Mouse (Mus musculus) MEL (cell line): ENCODE results near the gene Lpcat3. TPM values are rescaled to one million over a fixed set of nuclear protein-coding genes. Genes with fewer than 3 reads are reported as not detected.

Experiments used
- DNase-seq: peaks from one replicate; pipeline ENCODE4 v3.0.0; 2011; ENCODE audit warnings: low read depth, low spot score
- H3K27ac ChIP-seq: 2 replicates; pipeline ENCODE4 v1.5.1; 2012; ENCODE audit warnings: low read depth, mild to moderate bottlenecking, control low read depth, low read length, moderate library complexity; ENCODE audit not compliant: control insufficient read depth
- H3K27me3 ChIP-seq, 2 experiments: fragments of 150-350 bp in 1 of 2; sonication (generic) in 1 of 2; 2 replicates each; pipeline ENCODE4 v1.6.1; 2012; ENCODE audit warnings: low read length in 2 of 2, mild to moderate bottlenecking in 2 of 2, improper control_type of control experiment in 1 of 2, moderate library complexity in 1 of 2; ENCODE audit not compliant: insufficient read depth in 2 of 2, control insufficient read depth in 1 of 2
- H3K36me3 ChIP-seq, 2 experiments: 2 replicates each; pipeline ENCODE4 v1.6.1; 2012 to 2014; ENCODE audit warnings: low read length in 2 of 2, improper control_type of control experiment in 1 of 2, inconsistent platforms in 1 of 2, mild to moderate bottlenecking in 1 of 2; ENCODE audit not compliant: insufficient read depth in 2 of 2, control insufficient read depth in 1 of 2
- H3K4me1 ChIP-seq, 2 experiments: fragments of 150-350 bp in 1 of 2; sonication (generic) in 1 of 2; 2 replicates each; pipeline ENCODE4 v1.6.1; 2012; ENCODE audit warnings: low read length in 2 of 2, improper control_type of control experiment in 1 of 2, mild to moderate bottlenecking in 1 of 2; ENCODE audit not compliant: insufficient read depth in 2 of 2, control insufficient read depth in 1 of 2
- H3K4me3 ChIP-seq, 2 experiments: fragments of 150-350 bp in 1 of 2; sonication (generic) in 1 of 2; 2 replicates each; pipeline ENCODE4 v1.5.1; 2012; ENCODE audit warnings: low read depth in 2 of 2, low read length in 2 of 2, mild to moderate bottlenecking in 2 of 2, moderate library complexity in 2 of 2, control low read depth in 1 of 2, improper control_type of control experiment in 1 of 2; ENCODE audit not compliant: control insufficient read depth in 1 of 2, insufficient read depth in 1 of 2
- H3K79me2 ChIP-seq: 2 replicates; pipeline ENCODE4 v1.6.1; 2012; ENCODE audit warnings: mild to moderate bottlenecking, low read length, moderate library complexity; ENCODE audit not compliant: control insufficient read depth, poor library complexity, insufficient read depth
- H3K9ac ChIP-seq: 2 replicates; pipeline ENCODE4 v1.6.1; 2012; ENCODE audit warnings: low read depth, mild to moderate bottlenecking, control low read depth, low read length, moderate library complexity; ENCODE audit not compliant: control insufficient read depth, poor library complexity, severe bottlenecking
- H3K9me3 ChIP-seq: fragments of 150-350 bp; sonication (generic); replicated peaks from 2 replicates; pipeline ENCODE4 v1.6.1; 2012; ENCODE audit warnings: mild to moderate bottlenecking, low read length, improper control_type of control experiment, moderate library complexity; ENCODE audit not compliant: insufficient read depth
- CHD2 ChIP-seq: IDR thresholded peaks from 2 replicates; pipeline ENCODE4 v1.6.1; 2011; ENCODE audit warnings: low read length, improper control_type of control experiment
- CTCF ChIP-seq, 3 experiments: IDR thresholded peaks in 2 of 3; conservative IDR thresholded peaks in 1 of 3; 2 replicates each; pipeline ENCODE4 v1.5.1; 2011 to 2012; ENCODE audit warnings: low read length in 3 of 3, low read depth in 2 of 3, mild to moderate bottlenecking in 2 of 3, improper control_type of control experiment in 1 of 3, inconsistent platforms in 1 of 3, mixed read lengths in 1 of 3, moderate library complexity in 1 of 3; ENCODE audit not compliant: control insufficient read depth in 1 of 3, insufficient read depth in 1 of 3, poor library complexity in 1 of 3, severe bottlenecking in 1 of 3
- E2F4 ChIP-seq: IDR thresholded peaks from 2 replicates; pipeline ENCODE4 v1.6.1; 2011; ENCODE audit warnings: low read depth, low read length, improper control_type of control experiment, borderline replicate concordance
- ELF1 ChIP-seq: IDR thresholded peaks from 2 replicates; pipeline ENCODE4 v1.6.1; 2014; ENCODE audit warnings: low read depth, mild to moderate bottlenecking, inconsistent platforms, low read length, improper control_type of control experiment, moderate library complexity
- EP300 ChIP-seq, 2 experiments: IDR thresholded peaks; 2 replicates each; pipeline ENCODE4 v1.6.1; 2011; ENCODE audit warnings: improper control_type of control experiment in 2 of 2, low read length in 2 of 2, low read depth in 1 of 2, mild to moderate bottlenecking in 1 of 2
- ETS1 ChIP-seq: IDR thresholded peaks from 2 replicates; pipeline ENCODE4 v1.6.1; 2012; ENCODE audit warnings: low read depth, mild to moderate bottlenecking, inconsistent platforms, low read length, improper control_type of control experiment, moderate library complexity
- GATA1 ChIP-seq: IDR thresholded peaks from 2 replicates; pipeline ENCODE4 v1.6.1; 2011; ENCODE audit warnings: low read depth, low read length, improper control_type of control experiment
- HCFC1 ChIP-seq: IDR thresholded peaks from 2 replicates; pipeline ENCODE4 v1.6.1; 2012; ENCODE audit warnings: low read depth, mild to moderate bottlenecking, inconsistent platforms, low read length, improper control_type of control experiment, moderate library complexity
- MAFK ChIP-seq: IDR thresholded peaks from 2 replicates; pipeline ENCODE4 v1.6.1; 2011; ENCODE audit warnings: low read depth, mild to moderate bottlenecking, low read length, improper control_type of control experiment, borderline replicate concordance
- MAX ChIP-seq: IDR thresholded peaks from 2 replicates; pipeline ENCODE4 v1.6.1; 2011; ENCODE audit warnings: low read length, improper control_type of control experiment
- MAZ ChIP-seq: IDR thresholded peaks from 2 replicates; pipeline ENCODE4 v1.6.1; 2012; ENCODE audit warnings: low read depth, mild to moderate bottlenecking, inconsistent platforms, low read length, improper control_type of control experiment
- MYB ChIP-seq: IDR thresholded peaks from 2 replicates; pipeline ENCODE4 v1.6.1; 2011; ENCODE audit warnings: mild to moderate bottlenecking, low read depth, low read length, improper control_type of control experiment
- MYC ChIP-seq: IDR thresholded peaks from 2 replicates; pipeline ENCODE4 v1.6.1; 2011; ENCODE audit warnings: low read depth, mild to moderate bottlenecking, low read length, improper control_type of control experiment, moderate library complexity
- NELFE ChIP-seq: IDR thresholded peaks from 2 replicates; pipeline ENCODE4 v1.6.1; 2011; ENCODE audit warnings: low read depth, low read length, improper control_type of control experiment
- NRF1 ChIP-seq: IDR thresholded peaks from 2 replicates; pipeline ENCODE4 v1.6.1; 2014; ENCODE audit warnings: low read depth, mild to moderate bottlenecking, inconsistent platforms, low read length, improper control_type of control experiment, moderate library complexity; ENCODE audit not compliant: poor library complexity, insufficient read depth, severe bottlenecking
- POLR2A ChIP-seq, 2 experiments: IDR thresholded peaks; 2 replicates each; pipeline ENCODE4 v1.6.1; 2011 to 2012; ENCODE audit warnings: low read length in 2 of 2, mild to moderate bottlenecking in 2 of 2, control low read depth in 1 of 2, improper control_type of control experiment in 1 of 2, low read depth in 1 of 2, moderate library complexity in 1 of 2; ENCODE audit not compliant: control insufficient read depth in 1 of 2, insufficient read depth in 1 of 2, poor library complexity in 1 of 2
- POLR2AphosphoS2 ChIP-seq: IDR thresholded peaks from 2 replicates; pipeline ENCODE4 v1.6.1; 2011; ENCODE audit warnings: low read length, improper control_type of control experiment
- POLR2AphosphoS5 ChIP-seq: IDR thresholded peaks from 2 replicates; pipeline ENCODE4 v1.6.1; 2012; ENCODE audit warnings: low read depth, borderline replicate concordance, mild to moderate bottlenecking, inconsistent platforms, low read length, moderate library complexity, mixed read lengths
- RAD21 ChIP-seq: IDR thresholded peaks from 2 replicates; pipeline ENCODE4 v1.6.1; 2011; ENCODE audit warnings: mild to moderate bottlenecking, low read depth, low read length, improper control_type of control experiment
- RCOR1 ChIP-seq: IDR thresholded peaks from 2 replicates; pipeline ENCODE4 v1.6.1; 2012; ENCODE audit warnings: low read depth, mild to moderate bottlenecking, inconsistent platforms, low read length, improper control_type of control experiment
- SIN3A ChIP-seq: IDR thresholded peaks from 2 replicates; pipeline ENCODE4 v1.6.1; 2012; ENCODE audit warnings: low read length, improper control_type of control experiment, inconsistent platforms
- SMC3 ChIP-seq: IDR thresholded peaks from 2 replicates; pipeline ENCODE4 v1.6.1; 2011; ENCODE audit warnings: low read depth, low read length, improper control_type of control experiment
- TAL1 ChIP-seq: IDR thresholded peaks from 2 replicates; pipeline ENCODE4 v1.6.1; 2012; ENCODE audit warnings: mild to moderate bottlenecking, inconsistent platforms, low read length, moderate library complexity, mixed read lengths
- TBP ChIP-seq: IDR thresholded peaks from 2 replicates; pipeline ENCODE4 v1.8.0; 2011; ENCODE audit warnings: low read depth, low read length, improper control_type of control experiment
- TCF12 ChIP-seq: IDR thresholded peaks from 2 replicates; pipeline ENCODE4 v1.6.1; 2014; ENCODE audit warnings: low read depth, mild to moderate bottlenecking, inconsistent platforms, low read length, improper control_type of control experiment, moderate library complexity
- UBTF ChIP-seq: IDR thresholded peaks from 2 replicates; pipeline ENCODE4 v1.6.1; 2012; ENCODE audit warnings: low read depth, mild to moderate bottlenecking, inconsistent platforms, low read length, improper control_type of control experiment, moderate library complexity, borderline replicate concordance; ENCODE audit not compliant: insufficient read depth
- USF2 ChIP-seq, 2 experiments: IDR thresholded peaks; 2 replicates each; pipeline ENCODE4 v1.6.1; 2011 to 2012; ENCODE audit warnings: improper control_type of control experiment in 2 of 2, low read length in 2 of 2, borderline replicate concordance in 1 of 2, inconsistent platforms in 1 of 2, low read depth in 1 of 2, mild to moderate bottlenecking in 1 of 2; ENCODE audit not compliant: insufficient read depth in 1 of 2
- ZKSCAN1 ChIP-seq: IDR thresholded peaks from 2 replicates; pipeline ENCODE4 v1.6.1; 2012; ENCODE audit warnings: low read depth, mild to moderate bottlenecking, inconsistent platforms, low read length, improper control_type of control experiment, moderate library complexity
- ZMIZ1 ChIP-seq: IDR thresholded peaks from 2 replicates; pipeline ENCODE4 v1.6.1; 2012; ENCODE audit warnings: low read depth, mild to moderate bottlenecking, inconsistent platforms, low read length, improper control_type of control experiment, moderate library complexity
- ZNF384 ChIP-seq: IDR thresholded peaks from 2 replicates; pipeline ENCODE4 v1.6.1; 2012; ENCODE audit warnings: low read depth, mild to moderate bottlenecking, inconsistent platforms, low read length, improper control_type of control experiment
- polyA plus RNA-seq, 2 experiments: library from polyadenylated mRNA; stranded (reverse) in 1 of 2; unstranded in 1 of 2; fragments of >175 nt in 1 of 2; fragments of >200 nt in 1 of 2; gene quantifications; 2 replicates each; pipeline versions ENCODE4 v1.2.1 to v1.2.4; 2012; ENCODE audit warnings: low replicate concordance in 2 of 2, low read depth in 1 of 2; ENCODE audit not compliant: insufficient read length in 2 of 2, insufficient read depth in 1 of 2, missing spikeins in 1 of 2
- total RNA-seq: library from RNA; depleted of rRNA; stranded (reverse); fragments of 300-350 nt; gene quantifications from 2 replicates; pipeline ENCODE4 v1.2.3, GENCODE M21; 2012

Lpcat3 gene
- total and polyA plus RNA-seq, 3 experiments, result 135 to 337 TPM; not detected in 1

- Histone ChIP-seq H3K4me3 (no peak overlapping the region), H3K27ac (no peak overlapping the region), H3K36me3 (peaks cover 13 to 19% of the 10 kb centered on the region in 2 experiments), H3K9me3 (no peaks in the 10 kb centered on the region), H3K9ac (no peak overlapping the region), H3K27me3 (no peaks in the 10 kb centered on the region), H3K79me2 (peaks cover 15% of the 10 kb centered on the region), H3K4me1 (peaks cover 0 to 5% of the 10 kb centered on the region in 2 experiments; a peak in 2 of 4 replicates)
- DNase-seq, result peak; percentile 84
- no peak for TF ChIP-seq ZNF384
- 0 out of 2 replicates have a peak, but pooled peaks have one; percentile 2 for TF ChIP-seq POLR2AphosphoS2
- no peak for TF ChIP-seq ELF1
- no peak for TF ChIP-seq CHD2
- TF ChIP-seq SMC3, result peak; percentile 74
- TF ChIP-seq CTCF (IDR thresholded peaks at IDR 0.05 in 2 of 3, conservative IDR thresholded peaks at IDR 0.05 in 1 of 3; ENCODE audit: control insufficient read depth in 1 of 3, insufficient read depth in 1 of 3, low read depth in 2 of 3, low read length in 3 of 3, poor library complexity in 1 of 3, severe bottlenecking in 1 of 3), result peak; percentile 77 to 96 (median 81)
- TF ChIP-seq TAL1, result no peak
- no peak for TF ChIP-seq MYB
- peak; percentile 36 for TF ChIP-seq RAD21
- TF ChIP-seq MAZ, result no peak
- TF ChIP-seq POLR2A (IDR thresholded peaks at IDR 0.05; ENCODE audit: control insufficient read depth in 1 of 2, insufficient read depth in 1 of 2, low read depth in 1 of 2, low read length in 2 of 2, poor library complexity in 1 of 2), result peak in 1 of 2 experiments; percentile 40; a peak in 1 of 4 replicates
- TF ChIP-seq ZMIZ1, result no peak
- no peak for TF ChIP-seq NELFE
- no peak for TF ChIP-seq SIN3A
Measured at GRCm38 (mm10) chr6:124702784-124703103, 39.9 kb downstream of the Lpcat3 start.

- Histone ChIP-seq H3K27me3 (no peaks in the 10 kb centered on the region), H3K9me3 (no peaks in the 10 kb centered on the region), H3K4me1 (peaks cover 0 to 5% of the 10 kb centered on the region in 2 experiments; a peak in 3 of 4 replicates), H3K79me2 (peaks cover 24% of the 10 kb centered on the region), H3K36me3 (peaks cover 12 to 19% of the 10 kb centered on the region in 2 experiments), H3K4me3 (no peak overlapping the region), H3K27ac (no peak overlapping the region), H3K9ac (no peak overlapping the region)
- DNase-seq, result peak; percentile 66
- no peak for TF ChIP-seq MAFK
- no peak for TF ChIP-seq E2F4
- no peak for TF ChIP-seq ZNF384
- no peak for TF ChIP-seq ZKSCAN1
- TF ChIP-seq SIN3A, result peak; percentile 57
- no peak; the same call in 1 of the 2 replicates for TF ChIP-seq POLR2AphosphoS5
- TF ChIP-seq EP300 (IDR thresholded peaks at IDR 0.05; ENCODE audit: low read depth in 1 of 2, low read length in 2 of 2), result peak in 1 of 2 experiments; percentile 58; a peak in 2 of 4 replicates
- TF ChIP-seq MYC, result 0 out of 2 replicates have a peak, but pooled peaks have one; percentile 33
- no peak for TF ChIP-seq UBTF
- 0 out of 2 replicates have a peak, but pooled peaks have one; percentile 14 for TF ChIP-seq TBP
- TF ChIP-seq ZMIZ1, result no peak; the same call in 1 of the 2 replicates
- TF ChIP-seq CTCF (IDR thresholded peaks at IDR 0.05 in 2 of 3, conservative IDR thresholded peaks at IDR 0.05 in 1 of 3; ENCODE audit: control insufficient read depth in 1 of 3, insufficient read depth in 1 of 3, low read depth in 2 of 3, low read length in 3 of 3, poor library complexity in 1 of 3, severe bottlenecking in 1 of 3), result no peak
- TF ChIP-seq TCF12, result peak; percentile 69
- no peak for TF ChIP-seq RAD21
- TF ChIP-seq ETS1, result peak; percentile 61
- TF ChIP-seq NRF1, result no peak
- TF ChIP-seq MYB, result no peak
- peak; percentile 74 for TF ChIP-seq GATA1
- TF ChIP-seq MAX, result no peak
- TF ChIP-seq RCOR1, result peak; percentile 86
- TF ChIP-seq TAL1, result no peak
- TF ChIP-seq MAZ, result no peak
- no peak for TF ChIP-seq USF2 (IDR thresholded peaks at IDR 0.05; ENCODE audit: borderline replicate concordance in 1 of 2, insufficient read depth in 1 of 2, low read depth in 1 of 2, low read length in 2 of 2)
- TF ChIP-seq HCFC1, result no peak
Measured at GRCm38 (mm10) chr6:124703789-124704188, 41.0 kb downstream of the Lpcat3 start.
